Mouse (Mus musculus) brown adipose tissue, adult 24 weeks (tissue): ENCODE results near the gene Sugp2. TPM values are rescaled to one million over a fixed set of nuclear protein-coding genes. Genes with fewer than 3 reads are reported as not detected.

Experiments used
- H3K27ac ChIP-seq: fragments of 200-500 bp; replicated peaks from 2 replicates; pipeline ENCODE4 v1.5.1; 2012; ENCODE audit warnings: low read depth, mild to moderate bottlenecking, low read length
- H3K4me1 ChIP-seq: fragments of 200-500 bp; 2 replicates; pipeline ENCODE4 v1.6.1; 2012; ENCODE audit warnings: low read length, mixed read lengths; ENCODE audit not compliant: control insufficient read depth, insufficient read depth, insufficient read length
- H3K4me3 ChIP-seq: fragments of 200-500 bp; 2 replicates; pipeline ENCODE4 v1.5.1; 2012; ENCODE audit warnings: low read depth, mild to moderate bottlenecking, low read length, moderate library complexity; ENCODE audit not compliant: insufficient read depth
- polyA plus RNA-seq: library from polyadenylated mRNA; stranded (reverse); fragments of >200 nt; gene quantifications from 2 replicates; pipeline ENCODE4 v1.2.4, GENCODE M21; 2012; ENCODE audit not compliant: missing spikeins, insufficient read depth, insufficient read length

Sugp2 gene
- 5.9 and 10.4 TPM in 2 replicates for polyA plus RNA-seq

GRCm38 (mm10) chr8:70234080-70234780, at the start of gene Sugp2, which contains the start of gene Armc6:
Sugp2 (plus strand) TSS chr8:70234226.
Armc6 (minus strand) TSS chr8:70234466.
- no peaks in the 10 kb centered on the region for H3K4me1 ChIP-seq

GRCm38 (mm10) chr8:70188707-70189106, 45.3 kb upstream of the Sugp2 start:
- no peak overlapping the region for H3K4me3 ChIP-seq
- H3K4me1 ChIP-seq = no peaks in the 10 kb centered on the region
- no peak overlapping the region for H3K27ac ChIP-seq

More at GRCm38 (mm10) chr8:70234080-70234780, at the start of gene Sugp2, which contains the start of gene Armc6:
- peak within 1 kb of the TSS; percentile 100 for H3K27ac ChIP-seq
- peak within 1 kb of the TSS; percentile 80 for H3K4me3 ChIP-seq

- Histone ChIP-seq H3K4me1 (peaks cover 12% of the 10 kb centered on the region), H3K27ac (no peak overlapping the region), H3K4me3 (no peak overlapping the region)
Observed at GRCm38 (mm10) chr8:70193238-70193637, 40.8 kb upstream of the Sugp2 start.

- no peak overlapping the region for H3K4me3 ChIP-seq
- peaks cover 15% of the 10 kb centered on the region for H3K4me1 ChIP-seq
- 0 out of 2 replicates have a peak overlapping the region, but pooled peaks have one; percentile 21 for H3K27ac ChIP-seq
Observed at GRCm38 (mm10) chr8:70194191-70194590, 39.8 kb upstream of the Sugp2 start.

- H3K4me1 ChIP-seq = peaks cover 18% of the 10 kb centered on the region
- H3K27ac ChIP-seq = 0 out of 2 replicates have a peak overlapping the region, but pooled peaks have one; percentile 42
- no peak overlapping the region for H3K4me3 ChIP-seq
Observed at GRCm38 (mm10) chr8:70195762-70196161, 38.3 kb upstream of the Sugp2 start.

- Histone ChIP-seq H3K27ac (no peak overlapping the region), H3K4me3 (no peak overlapping the region), H3K4me1 (peaks cover 25% of the 10 kb centered on the region)
Observed at GRCm38 (mm10) chr8:70197603-70198002, 36.4 kb upstream of the Sugp2 start.

GRCm38 (mm10) chr8:70200098-70200681, 33.8 kb upstream of the Sugp2 start:
- 0 out of 2 replicates have a peak overlapping the region, but pooled peaks have one; percentile 19 for H3K27ac ChIP-seq
- H3K4me3 ChIP-seq = no peak overlapping the region
- H3K4me1 ChIP-seq = peaks cover 14% of the 10 kb centered on the region

- H3K4me1 ChIP-seq = peaks cover 13% of the 10 kb centered on the region
- peak overlapping the region; percentile 14; the same call in 1 of the 2 replicates for H3K27ac ChIP-seq
- no peak overlapping the region for H3K4me3 ChIP-seq
Observed at GRCm38 (mm10) chr8:70201417-70201816, 32.6 kb upstream of the Sugp2 start.

GRCm38 (mm10) chr8:70203072-70203471, 31.0 kb upstream of the Sugp2 start:
- Histone ChIP-seq H3K27ac (no peak overlapping the region), H3K4me1 (peaks cover 13% of the 10 kb centered on the region), H3K4me3 (no peak overlapping the region)

- Histone ChIP-seq H3K27ac (peak overlapping the region; percentile 2; the same call in 1 of the 2 replicates), H3K4me3 (no peak overlapping the region), H3K4me1 (peaks cover 7% of the 10 kb centered on the region)
Observed at GRCm38 (mm10) chr8:70204757-70205156, 29.3 kb upstream of the Sugp2 start.

GRCm38 (mm10) chr8:70208130-70208529, 25.9 kb upstream of the Sugp2 start:
- Histone ChIP-seq H3K4me1 (no peaks in the 10 kb centered on the region), H3K27ac (peak overlapping the region; percentile 93), H3K4me3 (peak overlapping the region; percentile 54)

- peaks cover 1% of the 10 kb centered on the region; the same call in 1 of the 2 replicates for H3K4me1 ChIP-seq
- peak overlapping the region; percentile 92 for H3K27ac ChIP-seq
- peak overlapping the region; percentile 89 for H3K4me3 ChIP-seq
Observed at GRCm38 (mm10) chr8:70210538-70210937, 23.5 kb upstream of the Sugp2 start.

- Histone ChIP-seq H3K4me1 (peaks cover 4% of the 10 kb centered on the region; the same call in 1 of the 2 replicates), H3K4me3 (peak overlapping the region; percentile 89)
Observed at GRCm38 (mm10) chr8:70211275-70211674, 22.8 kb upstream of the Sugp2 start.

GRCm38 (mm10) chr8:70211726-70212111, 22.3 kb upstream of the Sugp2 start:
- Histone ChIP-seq H3K4me1 (peaks cover 4% of the 10 kb centered on the region; the same call in 1 of the 2 replicates), H3K4me3 (peak overlapping the region; percentile 89), H3K27ac (peak overlapping the region; percentile 92)

More at GRCm38 (mm10) chr8:70211275-70211674, 22.8 kb upstream of the Sugp2 start:
- H3K27ac ChIP-seq = peak overlapping the region; percentile 92
